Mouse (Mus musculus) intestine, embryonic 14.5 days (tissue): ENCODE results near the gene Cmtm6. TPM values are rescaled to one million over a fixed set of nuclear protein-coding genes. Genes with fewer than 3 reads are reported as not detected.
"Not testable (repeated sequence)": the region's sequence is repeated elsewhere in the genome, so short reads cannot be mapped to it uniquely, and the experiment has no call there.

ENCODE experiments used
- ATAC-seq: fragments of 200-750 bp; cut with Nextera tagmentation; replicated peaks from 2 replicates; pipeline ENCODE4 v1.8.0; 2017; ENCODE audit warnings: low read depth, moderate number of reproducible peaks, moderate TSS enrichment, moderate library complexity; ENCODE audit not compliant: low FRiP score, low TSS enrichment
- DNase-seq: peaks from one replicate; pipeline ENCODE4 v3.0.0-alpha.2; 2018; ENCODE audit warnings: low spot score
- H3K27ac ChIP-seq: fragments of 300-500 bp; sonication (generic); 2 replicates; pipeline ENCODE4 v1.5.1; 2014; ENCODE audit warnings: low read depth, mild to moderate bottlenecking, control low read depth
- H3K27me3 ChIP-seq: fragments of 300-500 bp; sonication (generic); replicated peaks from 2 replicates; pipeline ENCODE4 v1.6.1; 2014; ENCODE audit warnings: low read length, control low read depth; ENCODE audit not compliant: control insufficient read depth, insufficient read depth
- H3K36me3 ChIP-seq: fragments of 300-500 bp; sonication (generic); 2 replicates; pipeline ENCODE4 v1.6.1; 2014; ENCODE audit warnings: low read length, control low read depth; ENCODE audit not compliant: control insufficient read depth, insufficient read depth
- H3K4me1 ChIP-seq: fragments of 300-500 bp; sonication (generic); replicated peaks from 2 replicates; pipeline ENCODE4 v1.6.1; 2014; ENCODE audit warnings: low read length, control low read depth, mixed read lengths; ENCODE audit not compliant: control insufficient read depth, insufficient read depth
- H3K4me2 ChIP-seq: fragments of 300-500 bp; sonication (generic); 2 replicates; pipeline ENCODE4 v1.6.1; 2014; ENCODE audit warnings: low read length
- H3K4me3 ChIP-seq: fragments of 300-500 bp; sonication (generic); 2 replicates; pipeline ENCODE4 v1.5.1; 2014; ENCODE audit warnings: low read depth, low read length, control low read depth, mixed read lengths
- H3K9ac ChIP-seq: fragments of 300-500 bp; sonication (generic); 2 replicates; pipeline ENCODE4 v1.6.1; 2014; ENCODE audit warnings: mild to moderate bottlenecking, low read length
- H3K9me3 ChIP-seq: fragments of 300-500 bp; sonication (generic); 2 replicates; pipeline ENCODE4 v1.6.1; 2016; ENCODE audit warnings: low read length, control low read depth; ENCODE audit not compliant: control insufficient read depth
- WGBS: fragments of 180-500 bp; shearing (Covaris S2); extraction: QIAGEN DNeasy Blood & Tissue Kit; methylation state at CpG from one replicate; pipeline ENCODE4 v1.1.7; 2014; 5-methylcytosine and 5-hydroxymethylcytosine counted together
- polyA plus RNA-seq: library from polyadenylated mRNA; unstranded; fragments of >200 nt; fragmentation: Nextera tagmentation; extraction: Ambion mirVana; gene quantifications from 2 replicates; pipeline ENCODE4 v1.2.1, GENCODE M21; 2014

Cmtm6 gene
- polyA plus RNA-seq, 1 experiment from 2014 or later, result 61.5 TPM

- no peaks in the 10 kb centered on the region for H3K4me1 ChIP-seq
- H3K4me2 ChIP-seq, result no peak overlapping the region
- H3K4me3 ChIP-seq, result no peak overlapping the region
- no peaks in the 10 kb centered on the region for H3K9me3 ChIP-seq
- WGBS, result 90% methylated on average over 7 of the region's 7 CpGs
- DNase-seq (no peak), ATAC-seq (no peak)
- H3K9ac ChIP-seq, result no peak overlapping the region
- H3K27me3 ChIP-seq, result no peaks in the 10 kb centered on the region
- H3K36me3 ChIP-seq, result peaks cover 90% of the 10 kb centered on the region
- H3K27ac ChIP-seq, result no peak overlapping the region
Observed at GRCm38 (mm10) chr9:114713481-114713880, 17.4 kb upstream of the Cmtm6 start.

GRCm38 (mm10) chr9:114716677-114717331, 14.1 kb upstream of the Cmtm6 start:
- Histone ChIP-seq H3K27ac (no peak overlapping the region), H3K9me3 (no peaks in the 10 kb centered on the region), H3K4me3 (no peak overlapping the region), H3K27me3 (no peaks in the 10 kb centered on the region), H3K4me1 (no peaks in the 10 kb centered on the region), H3K4me2 (no peak overlapping the region), H3K36me3 (peaks cover 91% of the 10 kb centered on the region), H3K9ac (no peak overlapping the region)
- 74% methylated on average over 18 of the region's 18 CpGs for WGBS
- DNase-seq (no peak), ATAC-seq (no peak)

GRCm38 (mm10) chr9:114727315-114727714, 3.6 kb upstream of the Cmtm6 start:
- Histone ChIP-seq H3K4me2 (no peak overlapping the region), H3K4me3 (no peak overlapping the region), H3K27me3 (no peaks in the 10 kb centered on the region), H3K9me3 (no peaks in the 10 kb centered on the region), H3K27ac (no peak overlapping the region), H3K4me1 (peaks cover 6% of the 10 kb centered on the region), H3K36me3 (peaks cover 23% of the 10 kb centered on the region), H3K9ac (no peak overlapping the region)
- ATAC-seq (no peak), DNase-seq (peak; percentile 67)
- WGBS, result 4% methylated on average over 3 of the region's 3 CpGs

GRCm38 (mm10) chr9:114728432-114728831, 2.5 kb upstream of the Cmtm6 start:
- DNase-seq, H3K4me1 ChIP-seq, H3K9ac ChIP-seq, H3K4me3 ChIP-seq, H3K4me2 ChIP-seq, ATAC-seq, H3K9me3 ChIP-seq, H3K27ac ChIP-seq, H3K27me3 ChIP-seq: not testable (repeated sequence)
- H3K36me3 ChIP-seq, result peaks cover 11% of the 10 kb centered on the region
- WGBS, result 42% methylated on average over 2 of the region's 2 CpGs

- no peak for DNase-seq
- WGBS, result 30% methylated on average over 27 of the region's 30 CpGs
- H3K4me3 ChIP-seq, result peak overlapping the region; percentile 81
- H3K9me3 ChIP-seq, result no peaks in the 10 kb centered on the region
- H3K9ac ChIP-seq, result no peak overlapping the region
- H3K27me3 ChIP-seq, result no peaks in the 10 kb centered on the region
- no peak overlapping the region for H3K27ac ChIP-seq
- no peaks in the 10 kb centered on the region for H3K36me3 ChIP-seq
- peaks cover 9% of the 10 kb centered on the region for H3K4me1 ChIP-seq
- H3K4me2 ChIP-seq, result peak overlapping the region; percentile 86
- ATAC-seq, result no peak
Observed at GRCm38 (mm10) chr9:114729911-114730805, 758 bp upstream of the Cmtm6 start.

GRCm38 (mm10) chr9:114731871-114732682, 1.2 kb downstream of the Cmtm6 start:
- H3K4me3 ChIP-seq, result peak overlapping the region; percentile 81
- H3K9me3 ChIP-seq, result no peaks in the 10 kb centered on the region
- no peaks in the 10 kb centered on the region for H3K36me3 ChIP-seq
- no peak for DNase-seq
- peaks cover 16% of the 10 kb centered on the region for H3K4me1 ChIP-seq
- peak overlapping the region; percentile 84; the same call in 1 of the 2 replicates for H3K27ac ChIP-seq
- WGBS, result 56% methylated on average over 12 of the region's 12 CpGs
- H3K4me2 ChIP-seq, result peak overlapping the region; percentile 86
- no peaks in the 10 kb centered on the region for H3K27me3 ChIP-seq
- ATAC-seq, result no peak
- H3K9ac ChIP-seq, result peak overlapping the region; percentile 82

- Histone ChIP-seq H3K4me3 (no peak overlapping the region), H3K36me3 (0 out of 2 replicates have a peak, but pooled peaks cover 3% of the 10 kb centered on the region), H3K27me3 (no peaks in the 10 kb centered on the region), H3K9me3 (no peaks in the 10 kb centered on the region), H3K4me1 (peaks cover 18% of the 10 kb centered on the region), H3K9ac (no peak overlapping the region), H3K27ac (0 out of 2 replicates have a peak overlapping the region, but pooled peaks have one; percentile 27), H3K4me2 (no peak overlapping the region)
- 47% methylated on average over 2 of the region's 2 CpGs for WGBS
- no peak for ATAC-seq
- DNase-seq, result no peak
Observed at GRCm38 (mm10) chr9:114733238-114733637, 2.3 kb downstream of the Cmtm6 start.

GRCm38 (mm10) chr9:114736442-114736841, 5.5 kb downstream of the Cmtm6 start:
- H3K4me2 ChIP-seq, result no peak overlapping the region
- H3K4me3 ChIP-seq, result no peak overlapping the region
- no peak overlapping the region for H3K27ac ChIP-seq
- WGBS, result 65% methylated on average over 11 of the region's 11 CpGs
- 0 out of 2 replicates have a peak, but pooled peaks cover 10% of the 10 kb centered on the region for H3K36me3 ChIP-seq
- ATAC-seq, result no peak
- DNase-seq, result no peak
- no peak overlapping the region for H3K9ac ChIP-seq
- no peaks in the 10 kb centered on the region for H3K27me3 ChIP-seq
- peaks cover 18% of the 10 kb centered on the region for H3K4me1 ChIP-seq
- H3K9me3 ChIP-seq, result no peaks in the 10 kb centered on the region
